Mouse (Mus musculus) urinary bladder, postnatal 10 days (tissue): ENCODE data around the gene Fkbp11.

Experiments used
- DNase-seq: peaks from one replicate; pipeline ENCODE4 v3.0.0; 2022; ENCODE audit warnings: low spot score

Fkbp11 gene

GRCm38 (mm10) chr15:98738796-98739195 lies 10.8 kb upstream of the Fkbp11 start:
- DNase-seq = no peak

- DNase-seq = no peak
These were observed 9.9 kb upstream of the Fkbp11 start for GRCm38 (mm10) chr15:98737881-98738280.

- DNase-seq = no peak
These were observed 8.5 kb upstream of the Fkbp11 start for GRCm38 (mm10) chr15:98736521-98736920.

- DNase-seq = no peak
These were observed 6.1 kb upstream of the Fkbp11 start for GRCm38 (mm10) chr15:98733976-98734566.

- DNase-seq = no peak
These were observed 5.4 kb upstream of the Fkbp11 start for GRCm38 (mm10) chr15:98733370-98733769.

GRCm38 (mm10) chr15:98732006-98732531 lies 4.1 kb upstream of the Fkbp11 start:
- no peak for DNase-seq

- no peak for DNase-seq
These were observed 2.8 kb upstream of the Fkbp11 start for GRCm38 (mm10) chr15:98730790-98731189.

GRCm38 (mm10) chr15:98729791-98730545 lies 2.0 kb upstream of the Fkbp11 start:
- no peak for DNase-seq

- DNase-seq = no peak
These were observed 368 bp upstream of the Fkbp11 start for GRCm38 (mm10) chr15:98728366-98728765.

- DNase-seq = no peak
These were observed 1.3 kb downstream of the Fkbp11 start for GRCm38 (mm10) chr15:98726746-98727145.

GRCm38 (mm10) chr15:98726079-98726478 lies 1.9 kb downstream of the Fkbp11 start:
- no peak for DNase-seq

GRCm38 (mm10) chr15:98724441-98724840 lies 3.6 kb downstream of the Fkbp11 start:
- DNase-seq = no peak

- DNase-seq = no peak
These were observed 5.1 kb downstream of the Fkbp11 start for GRCm38 (mm10) chr15:98722854-98723253.

GRCm38 (mm10) chr15:98722191-98722590 lies 5.8 kb downstream of the Fkbp11 start:
- no peak for DNase-seq

GRCm38 (mm10) chr15:98717301-98717700 lies 10.7 kb downstream of the Fkbp11 start:
- DNase-seq = no peak

- DNase-seq = no peak
These were observed 13.8 kb downstream of the Fkbp11 start for GRCm38 (mm10) chr15:98714230-98714652.

GRCm38 (mm10) chr15:98710442-98710841 lies 17.6 kb downstream of the Fkbp11 start:
- DNase-seq = no peak

- DNase-seq = no peak
These were observed 20.1 kb downstream of the Fkbp11 start, which contains the start of gene Ccdc65 for GRCm38 (mm10) chr15:98707766-98708372. Gene Ccdc65 (plus strand): TSS chr15:98708207.

- DNase-seq = no peak
These were observed 23.7 kb downstream of the Fkbp11 start for GRCm38 (mm10) chr15:98704312-98704711.

GRCm38 (mm10) chr15:98699190-98700105 lies 28.6 kb downstream of the Fkbp11 start:
- peak; percentile 61 for DNase-seq

- DNase-seq = no peak
These were observed 31.8 kb downstream of the Fkbp11 start for GRCm38 (mm10) chr15:98696216-98696615.

GRCm38 (mm10) chr15:98695726-98696125 lies 32.3 kb downstream of the Fkbp11 start:
- no peak for DNase-seq
